Mouse (Mus musculus): ENCODE measurements around the gene Ssbp3.

DNA sequence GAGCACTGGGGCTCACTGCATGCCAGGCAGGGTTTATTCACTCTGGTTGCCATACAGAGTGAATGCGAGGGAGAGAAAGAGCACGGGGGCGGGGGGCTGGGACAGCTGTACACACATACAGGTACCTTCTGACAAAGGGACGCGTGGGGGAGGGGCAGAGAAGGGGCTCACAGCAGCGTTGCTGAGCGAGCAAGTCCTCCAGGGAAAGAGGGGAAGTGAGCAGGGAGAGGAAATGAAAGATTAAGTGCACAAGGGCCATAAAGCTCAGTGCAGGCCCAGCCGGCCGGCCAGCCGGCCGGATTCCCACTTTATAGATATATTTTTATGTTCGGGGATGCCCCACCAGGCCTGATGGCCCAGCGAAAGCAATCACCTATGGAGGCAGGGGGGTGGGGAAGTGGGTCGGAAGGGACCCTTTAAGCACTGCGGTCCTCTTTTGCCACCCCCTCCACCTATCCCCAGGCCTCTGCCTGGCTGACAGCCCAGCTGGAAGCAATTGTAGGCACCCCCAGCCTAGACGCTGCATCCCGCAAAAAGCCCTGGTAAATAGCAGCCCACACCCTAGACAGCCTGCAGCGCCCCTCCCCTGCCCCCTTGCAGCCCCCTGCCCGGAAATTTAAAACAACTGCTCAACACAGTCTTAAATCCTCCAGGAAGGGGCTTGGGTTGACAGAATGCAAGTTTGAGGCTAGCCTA lies 44.9 kb upstream of the Ssbp3 start:
- TF ChIP-seq POLR2A (IDR thresholded peaks at IDR 0.05; ENCODE audit: extremely low read depth, insufficient read depth, low read length): no peak
- no peak for TF ChIP-seq CTCF (IDR thresholded peaks at IDR 0.05; ENCODE audit: extremely low read depth, insufficient read depth, low read length)

Measured in cortical plate, adult 2 months (tissue).